Mouse (Mus musculus): ENCODE measurements around the gene Gngt2. TPM values are rescaled to one million over a fixed set of nuclear protein-coding genes. Genes with fewer than 3 reads are reported as not detected.
A peak's percentile ranks its signal among the peaks of the same experiment; 100 is the strongest.

Gene Gngt2
- polyA plus RNA-seq, 1 experiment, result 6.5 TPM

DNA sequence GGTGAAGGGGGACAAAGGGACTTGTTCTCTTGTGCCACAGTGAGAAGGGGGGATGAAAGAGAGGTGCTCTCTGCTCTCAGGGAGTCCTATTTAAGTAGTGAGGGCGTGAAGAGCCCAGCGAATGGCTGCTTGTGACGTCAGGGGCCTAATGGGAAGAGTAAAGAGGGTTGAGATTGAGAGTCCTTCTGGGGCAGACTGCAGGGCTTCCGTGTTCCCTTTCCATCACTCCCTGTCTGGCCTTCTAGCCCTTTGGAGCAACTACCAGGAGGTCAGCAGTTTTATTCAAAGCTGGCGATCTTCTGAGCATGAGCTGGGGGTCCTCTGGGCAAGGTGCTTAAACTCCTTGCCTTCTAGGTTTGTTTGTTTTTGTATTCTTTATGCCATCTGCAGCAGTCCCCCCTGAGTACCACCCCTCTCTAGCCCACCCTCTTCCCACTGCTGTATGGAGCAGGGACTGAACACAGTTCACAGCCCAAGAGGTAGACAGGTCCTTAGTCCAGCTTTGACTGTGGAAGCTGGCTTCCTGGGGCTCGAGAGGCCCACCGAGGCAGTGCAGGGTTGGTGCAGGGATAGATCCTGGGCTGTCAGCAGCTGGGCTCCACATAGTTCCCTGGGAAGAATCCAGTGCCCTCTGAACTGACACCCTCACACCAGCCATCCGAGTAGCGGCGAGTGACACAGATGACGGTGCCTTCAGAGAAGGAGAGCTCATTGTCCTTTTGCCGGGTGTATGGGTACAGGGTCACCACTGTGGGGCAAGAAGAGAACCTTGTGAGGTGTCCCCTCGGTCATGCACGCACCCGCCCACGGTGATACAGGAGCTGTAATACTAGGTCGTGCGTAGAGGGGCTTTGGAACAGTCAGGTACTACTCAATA is 4.6 kb upstream of the Gngt2 start:
- no peak for TF ChIP-seq GATA1 (IDR thresholded peaks at IDR 0.05; ENCODE audit: low read length)

- TF ChIP-seq GATA1 (IDR thresholded peaks at IDR 0.05; ENCODE audit: low read length), result no peak
Observed at GRCm38 (mm10) chr11:95833006-95833570, 3.9 kb upstream of the Gngt2 start.

DNA sequence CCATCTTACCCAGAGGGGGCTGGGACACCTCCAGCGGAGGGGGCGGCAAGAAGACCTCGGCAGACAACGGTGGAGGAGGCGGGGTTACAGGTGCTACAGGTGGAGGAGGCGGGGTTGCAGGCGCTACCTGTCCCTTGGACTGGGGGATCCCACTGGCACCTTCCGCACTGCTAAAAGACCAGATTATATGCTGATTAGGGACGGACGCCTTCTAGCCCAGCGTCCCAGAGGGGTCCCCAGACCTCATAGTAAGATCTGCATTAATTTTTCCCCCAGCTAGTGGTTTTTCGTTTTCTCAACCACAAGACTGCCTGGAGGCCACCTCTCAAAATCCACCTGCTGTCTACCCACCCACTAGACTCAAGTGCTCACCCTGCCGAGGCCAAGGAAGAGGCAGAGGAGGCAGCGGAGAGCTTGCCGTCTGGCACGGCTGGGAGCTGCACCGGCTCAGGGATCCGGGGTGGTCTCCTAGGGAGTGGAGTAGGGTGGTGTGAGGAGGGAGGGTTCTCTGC is 3.3 kb upstream of the Gngt2 start:
- TF ChIP-seq GATA1 (IDR thresholded peaks at IDR 0.05; ENCODE audit: low read length), result no peak

DNA sequence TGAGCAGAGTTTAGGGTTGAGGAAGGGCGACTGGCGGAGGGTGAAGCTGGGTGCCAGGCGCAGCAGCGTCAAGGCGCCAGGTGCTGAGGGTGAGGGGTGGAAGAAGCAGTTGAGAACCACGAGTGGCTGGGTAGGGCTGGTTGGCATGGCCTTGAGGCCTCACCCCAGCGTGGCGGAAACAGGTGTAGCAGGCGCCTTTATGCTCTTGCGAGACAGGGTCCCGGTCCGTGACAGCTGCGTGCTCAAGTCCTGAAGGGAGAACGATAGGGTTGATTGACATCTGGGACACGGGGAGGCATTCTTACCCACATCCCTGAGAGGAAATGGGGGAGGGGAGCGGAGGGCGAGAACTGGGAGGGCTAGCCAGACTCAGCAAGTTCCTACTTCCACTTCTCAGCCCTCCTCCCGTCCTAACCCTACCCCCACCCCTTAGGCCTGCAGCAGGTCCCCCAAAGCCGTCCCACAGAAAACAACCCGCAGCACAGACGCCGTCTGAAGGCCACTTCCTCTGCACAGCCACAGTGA is 2.8 kb upstream of the Gngt2 start:
- no peak for TF ChIP-seq GATA1 (IDR thresholded peaks at IDR 0.05; ENCODE audit: low read length)

- TF ChIP-seq GATA1 (IDR thresholded peaks at IDR 0.05; ENCODE audit: low read length), result peak; percentile 92
Observed at GRCm38 (mm10) chr11:95834742-95835710, 2.0 kb upstream of the Gngt2 start.

DNA sequence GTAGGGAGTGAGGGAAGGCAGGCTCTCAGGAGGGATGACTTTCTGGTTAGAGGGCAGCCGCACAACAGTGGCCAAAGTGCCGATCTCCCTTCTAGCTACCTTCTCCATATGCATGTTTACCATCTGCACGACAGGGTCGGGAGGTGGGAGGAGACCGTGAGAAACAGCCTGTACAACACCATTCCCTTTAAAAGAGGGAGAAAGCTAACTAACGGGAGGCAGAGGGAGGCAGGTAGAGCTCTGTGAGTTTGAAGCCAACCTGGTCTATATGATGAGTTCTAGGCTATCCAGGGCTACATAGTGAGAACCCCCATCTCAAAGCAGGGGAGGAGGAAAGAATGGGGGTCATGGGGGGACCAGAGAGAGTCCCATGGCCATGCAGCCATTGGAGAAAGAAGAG is 1.2 kb upstream of the Gngt2 start:
- no peak for TF ChIP-seq GATA1 (IDR thresholded peaks at IDR 0.05; ENCODE audit: low read length)

DNA sequence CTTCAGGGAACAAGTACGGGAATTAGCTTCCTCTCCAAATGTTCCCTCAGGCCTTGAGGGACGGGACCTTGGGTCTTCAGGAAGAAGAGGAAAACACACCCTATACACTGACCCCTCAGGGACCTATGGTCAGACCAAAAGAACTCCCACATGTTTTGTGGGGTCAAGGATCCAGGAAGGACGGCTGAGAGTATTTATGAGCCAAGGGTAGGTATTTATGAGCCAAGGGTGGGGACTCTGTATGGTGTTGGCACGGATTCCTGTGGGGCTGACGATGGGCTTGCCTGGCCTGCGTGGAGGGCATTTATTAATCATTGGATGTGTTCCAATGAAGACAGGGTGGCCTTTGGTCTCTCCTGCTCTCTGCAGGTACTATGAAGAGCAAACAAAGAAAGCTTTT is 583 bp upstream of the Gngt2 start:
- no peak for TF ChIP-seq GATA1 (IDR thresholded peaks at IDR 0.05; ENCODE audit: low read length)

DNA sequence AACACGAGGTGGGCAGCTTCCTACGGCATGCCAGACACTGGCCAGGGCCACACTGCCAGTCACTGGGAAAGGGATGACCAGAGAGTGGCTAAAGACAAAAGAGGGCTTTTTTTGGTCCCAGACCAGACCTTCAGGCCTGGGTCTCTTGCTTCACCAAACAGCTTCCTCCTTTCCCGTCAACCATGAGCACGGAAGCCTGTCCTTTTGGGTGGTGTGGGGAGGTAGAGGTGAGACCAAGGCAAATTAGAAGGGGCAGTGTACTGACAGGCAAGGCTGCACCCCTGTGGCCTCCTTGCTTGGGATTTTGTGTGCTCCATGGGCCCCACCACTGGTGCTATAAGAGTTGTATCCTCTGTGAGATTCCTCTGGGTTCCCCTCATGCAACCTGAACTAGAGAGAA is 1.6 kb downstream of the Gngt2 start:
- TF ChIP-seq GATA1 (IDR thresholded peaks at IDR 0.05; ENCODE audit: low read length), result no peak

DNA sequence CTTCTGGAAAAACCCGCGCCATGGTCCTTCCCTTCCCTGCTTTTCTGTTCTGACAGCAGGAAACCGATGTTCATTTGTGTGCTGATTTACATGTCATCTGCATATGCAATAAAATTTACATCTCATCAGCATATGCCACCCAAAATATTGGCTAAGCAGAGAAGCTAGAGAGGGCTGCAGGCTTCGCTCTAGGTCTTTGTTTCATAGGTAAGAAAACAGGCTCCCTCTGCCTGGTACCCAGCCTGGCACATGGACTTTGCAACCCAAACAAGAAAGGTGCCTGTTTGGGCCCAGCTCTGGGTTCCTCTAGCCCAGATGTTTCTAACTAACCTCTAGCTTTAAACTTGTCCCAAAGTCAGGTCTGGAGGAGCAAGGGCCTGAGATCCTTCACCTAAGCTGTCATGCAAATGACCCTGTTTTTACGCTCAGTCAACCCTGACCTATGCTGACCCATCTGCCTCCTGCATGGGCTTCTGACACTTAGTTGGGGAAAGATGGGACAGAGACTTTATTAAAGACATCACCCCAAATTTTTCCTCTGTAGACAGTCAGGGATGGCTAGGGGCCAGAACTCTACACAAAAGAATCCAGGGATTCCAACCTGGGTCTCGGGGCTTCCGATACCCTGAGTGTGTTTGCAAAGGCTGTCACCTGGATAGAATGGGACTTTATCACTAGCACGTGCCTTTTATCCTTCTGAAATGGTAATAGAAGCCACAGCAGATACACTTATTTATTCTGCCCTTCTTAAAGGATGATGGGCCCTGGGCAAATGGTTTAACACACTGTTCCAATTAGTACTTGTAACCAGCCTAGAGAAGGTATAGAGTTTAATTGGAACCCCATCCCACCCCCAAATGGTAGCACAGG is 2.2 kb downstream of the Gngt2 start:
- no peak for TF ChIP-seq GATA1 (IDR thresholded peaks at IDR 0.05; ENCODE audit: low read length)

GRCm38 (mm10) chr11:95840694-95841497 is 3.9 kb downstream of the Gngt2 start:
- no peak for TF ChIP-seq GATA1 (IDR thresholded peaks at IDR 0.05; ENCODE audit: low read length)

DNA sequence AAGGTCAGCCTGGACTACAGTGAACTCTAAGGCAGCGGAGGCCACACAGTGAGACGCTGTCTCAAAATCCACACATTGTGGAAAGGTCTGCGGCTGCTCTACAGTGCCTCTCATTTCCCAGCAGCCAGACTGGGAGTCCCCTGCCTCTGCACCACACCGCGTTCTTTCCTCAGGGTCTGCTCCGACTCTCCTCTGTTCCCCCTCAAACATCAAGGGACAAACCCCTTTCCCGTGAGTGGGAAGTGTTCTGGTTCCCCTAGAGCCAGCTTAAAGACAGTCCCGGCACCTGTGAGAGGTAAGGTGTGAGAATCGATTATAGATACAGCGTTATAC is 4.4 kb downstream of the Gngt2 start:
- no peak for TF ChIP-seq GATA1 (IDR thresholded peaks at IDR 0.05; ENCODE audit: low read length)

DNA sequence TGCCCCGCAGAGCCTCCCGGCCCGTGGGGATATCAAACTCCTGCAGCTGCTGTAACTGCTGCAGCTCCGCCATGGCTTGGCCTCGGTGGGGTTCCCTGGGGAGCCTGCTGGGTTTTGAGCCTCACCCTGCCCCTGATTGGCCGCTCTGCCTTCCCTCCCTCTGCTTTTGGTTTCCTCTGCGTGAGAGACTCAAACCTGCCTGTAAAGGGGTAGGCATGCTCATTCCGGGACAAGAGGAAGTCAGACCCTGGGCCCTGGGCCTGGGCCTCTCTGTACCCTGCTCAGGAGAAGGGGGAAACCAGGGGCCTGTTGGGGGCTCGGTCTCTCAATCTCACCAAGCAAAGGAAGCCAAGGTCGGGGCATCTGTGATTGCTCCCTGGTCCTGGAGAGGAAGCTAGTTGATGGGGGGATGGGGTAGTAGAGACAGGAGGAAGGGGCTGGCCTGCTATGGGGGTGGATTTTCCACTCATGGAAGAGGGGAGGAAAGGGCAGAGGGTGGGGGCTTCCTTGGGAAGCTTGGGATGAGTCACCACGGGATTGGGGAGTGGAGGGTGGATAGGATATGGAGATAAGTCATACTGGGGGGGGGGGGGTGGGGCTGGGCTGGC is 5.2 kb downstream of the Gngt2 start, which contains the start of gene Abi3:
Gene Abi3, minus strand, starts transcription at position 403 of the 608 bp plus-strand sequence.
- no peak for TF ChIP-seq GATA1 (IDR thresholded peaks at IDR 0.05; ENCODE audit: low read length)

GRCm38 (mm10) chr11:95842953-95843352 is 5.9 kb downstream of the Gngt2 start:
- TF ChIP-seq GATA1 (IDR thresholded peaks at IDR 0.05; ENCODE audit: low read length), result no peak
